Mouse (Mus musculus): Measurements from ENCODE around the gene Arhgef7.

Arhgef7 gene

DNA sequence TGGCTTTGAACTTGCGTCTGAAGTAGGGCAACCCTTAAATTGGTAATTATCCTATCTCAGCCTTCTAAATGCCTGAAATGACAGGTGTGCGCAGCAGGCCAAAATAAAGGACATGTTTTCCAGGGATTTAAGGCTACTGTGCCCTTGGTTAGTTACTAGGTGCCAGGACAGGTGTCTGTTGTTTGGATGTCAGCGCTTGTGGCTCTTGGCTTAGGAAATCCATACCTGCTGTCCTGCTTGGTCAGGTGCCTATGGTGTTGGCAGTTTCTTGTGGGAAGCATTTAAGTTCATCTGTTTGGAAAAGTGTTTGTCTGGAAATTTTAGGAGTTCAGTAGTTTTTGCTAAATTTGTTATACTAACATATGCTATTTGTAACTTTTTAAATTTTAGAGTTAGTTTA is 71.6 kb downstream of the Arhgef7 start:
- DNase-seq, result no peak

- DNase-seq, result no peak
Observed at GRCm38 (mm10) chr8:11800481-11800880, 73.0 kb downstream of the Arhgef7 start.

DNA sequence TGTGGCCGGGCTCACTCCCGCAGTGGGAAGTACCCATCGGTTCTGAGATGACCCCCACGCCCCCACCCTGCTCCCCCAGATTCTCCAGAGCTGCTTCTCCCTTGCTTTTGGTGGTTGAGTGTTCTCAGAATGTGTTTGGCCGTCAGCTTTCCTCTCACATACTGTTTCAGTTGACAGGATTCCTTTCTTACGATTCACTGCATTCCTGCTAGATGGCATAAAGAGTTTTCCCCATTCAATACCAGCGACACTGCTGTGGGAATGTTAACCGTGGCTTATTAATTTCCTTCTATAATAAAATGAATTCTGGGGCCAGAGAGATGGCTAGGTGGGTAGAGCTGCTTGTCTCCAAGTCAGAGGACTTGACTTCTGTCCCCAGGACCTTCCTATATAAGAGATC is 74.0 kb downstream of the Arhgef7 start:
- no peak for DNase-seq

DNA sequence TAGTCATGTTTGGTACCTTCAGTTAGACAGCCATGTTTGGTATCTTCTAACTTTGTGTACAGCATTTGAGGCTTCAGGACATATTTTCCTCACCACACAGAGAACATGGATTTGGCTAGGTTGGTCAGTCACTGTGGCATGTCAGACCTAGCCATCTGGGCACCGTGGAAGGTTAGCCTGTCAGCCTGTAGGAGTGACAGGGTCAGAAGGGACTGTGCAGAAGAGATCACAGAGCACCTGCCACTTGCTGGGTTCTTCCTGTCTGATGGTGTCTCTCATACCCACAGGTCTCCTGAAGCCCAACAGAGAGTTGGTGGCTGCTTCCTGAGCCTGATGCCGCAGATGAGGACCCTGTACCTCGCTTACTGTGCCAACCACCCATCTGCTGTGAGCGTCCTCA is 77.4 kb downstream of the Arhgef7 start:
- DNase-seq, result no peak

DNA sequence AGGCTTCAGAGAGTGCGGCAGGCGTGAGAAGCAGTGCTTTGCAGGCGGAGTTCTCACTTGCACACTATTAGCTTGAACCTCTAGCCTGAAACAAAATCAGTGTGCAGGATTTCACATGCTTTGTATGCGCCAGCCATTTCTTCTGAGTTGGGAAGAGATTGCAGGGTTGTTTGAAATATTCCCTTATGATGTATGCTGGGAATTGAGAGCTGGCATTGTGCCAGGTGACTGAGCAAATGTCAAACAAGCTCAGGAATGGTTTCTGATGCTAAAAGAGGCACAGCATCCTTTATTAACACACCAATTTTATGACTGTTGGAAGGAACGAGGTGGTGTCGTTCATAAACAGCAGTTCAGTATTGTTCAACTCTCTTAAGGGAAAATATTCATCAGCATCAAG is 78.7 kb downstream of the Arhgef7 start:
- no peak for DNase-seq

- no peak for DNase-seq
Observed at GRCm38 (mm10) chr8:11807361-11807760, 79.8 kb downstream of the Arhgef7 start.

GRCm38 (mm10) chr8:11808047-11808446 is 80.5 kb downstream of the Arhgef7 start:
- DNase-seq, result no peak

DNA sequence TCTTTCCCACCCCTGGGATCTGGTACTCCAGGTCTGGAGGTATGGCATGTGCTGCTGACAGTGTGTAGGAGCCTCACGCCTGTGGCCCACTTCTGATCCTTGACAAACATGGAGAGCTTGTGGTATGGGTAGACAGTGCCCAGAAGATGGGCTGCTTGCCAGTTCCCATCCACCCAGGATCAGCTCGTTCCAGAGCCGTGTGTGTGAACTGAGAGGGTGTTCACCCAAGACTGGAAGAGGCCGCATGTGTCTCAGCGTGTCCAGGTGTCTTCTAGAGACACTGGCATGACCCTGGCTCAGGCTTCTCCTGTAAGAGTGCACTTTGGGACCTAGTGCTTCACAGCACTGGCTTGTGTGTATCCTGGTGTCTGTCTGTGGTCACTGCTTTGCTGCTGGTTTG is 82.9 kb downstream of the Arhgef7 start:
- no peak for DNase-seq

GRCm38 (mm10) chr8:11813801-11814200 is 86.3 kb downstream of the Arhgef7 start:
- no peak for DNase-seq

DNA sequence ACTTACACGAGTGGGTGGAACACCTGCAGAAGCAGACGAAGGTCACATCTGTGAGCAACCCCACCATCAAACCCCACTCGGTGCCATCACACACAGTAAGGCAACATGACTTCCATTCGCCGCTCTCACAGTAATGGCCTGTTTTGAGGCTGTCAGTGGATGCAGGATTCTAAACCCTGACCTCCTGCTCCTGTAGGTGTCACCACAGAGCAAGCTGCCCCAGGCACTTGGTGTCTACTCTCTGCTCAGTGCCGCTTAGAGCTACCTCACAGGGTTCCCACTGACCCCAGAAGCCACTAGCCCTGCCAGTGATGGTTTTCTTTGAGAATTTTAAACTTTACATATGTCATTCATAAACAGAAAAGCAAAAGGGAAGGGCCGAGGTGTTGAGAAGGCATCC is 87.7 kb downstream of the Arhgef7 start:
- DNase-seq, result no peak

GRCm38 (mm10) chr8:11820136-11820535 is 92.6 kb downstream of the Arhgef7 start:
- no peak for DNase-seq

DNA sequence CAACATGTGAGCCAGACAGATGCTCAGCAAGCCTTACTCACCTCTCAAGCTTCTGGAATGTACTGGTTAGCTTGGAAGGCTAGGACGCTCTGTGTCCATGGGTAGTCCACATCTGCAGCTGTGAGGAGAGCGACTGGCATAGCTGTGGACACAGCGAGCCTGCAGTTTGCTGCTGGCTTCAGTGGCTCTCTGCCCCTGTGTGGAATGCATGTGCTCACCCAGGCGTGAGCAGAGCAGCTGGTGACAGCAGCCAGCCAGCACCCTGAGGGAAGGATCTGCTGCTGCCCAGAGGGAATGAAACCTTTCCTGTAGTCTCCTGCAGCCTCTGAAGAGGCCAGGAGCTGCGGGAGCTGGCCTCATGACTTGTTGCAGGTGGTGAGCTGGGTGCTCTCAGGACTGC is 93.0 kb downstream of the Arhgef7 start:
- DNase-seq, result no peak

DNA sequence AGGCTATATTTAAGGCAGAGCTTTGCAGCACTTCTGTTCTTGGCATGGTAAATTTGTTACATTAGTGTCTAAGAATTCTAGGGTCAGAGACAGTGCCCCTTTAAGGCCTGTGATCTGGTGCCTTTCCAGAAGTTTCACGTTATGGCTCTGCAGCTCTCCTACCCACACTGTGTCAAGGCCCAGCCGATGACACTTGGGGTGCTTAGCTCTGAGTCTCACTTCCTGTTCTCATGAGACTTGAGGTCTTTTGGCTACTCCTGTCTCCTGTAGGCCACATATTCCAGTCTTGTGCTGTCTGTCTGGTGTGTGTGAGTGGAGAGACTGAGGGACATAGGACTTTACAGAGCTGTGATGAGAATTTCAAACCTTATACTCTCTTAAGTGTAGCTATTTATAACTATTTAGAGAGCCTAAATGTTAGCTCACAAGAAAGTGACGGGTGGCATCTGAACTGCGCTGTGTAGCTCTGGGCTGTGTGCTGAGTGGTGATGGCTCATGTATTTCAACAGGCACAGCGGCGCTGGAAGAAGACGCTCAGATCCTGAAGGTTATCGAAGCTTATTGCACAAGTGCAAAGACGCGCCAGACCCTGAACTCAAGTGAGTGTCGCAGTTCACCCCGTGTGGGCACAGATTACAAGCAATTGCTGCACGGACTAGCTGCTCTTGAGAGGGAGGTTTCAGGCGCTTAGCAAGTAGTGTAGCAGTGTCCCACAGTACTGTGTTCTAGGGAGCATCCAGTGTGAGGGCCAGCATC is 94.1 kb downstream of the Arhgef7 start:
- DNase-seq, result no peak

GRCm38 (mm10) chr8:11822550-11823060 is 95.1 kb downstream of the Arhgef7 start:
- DNase-seq, result no peak

DNA sequence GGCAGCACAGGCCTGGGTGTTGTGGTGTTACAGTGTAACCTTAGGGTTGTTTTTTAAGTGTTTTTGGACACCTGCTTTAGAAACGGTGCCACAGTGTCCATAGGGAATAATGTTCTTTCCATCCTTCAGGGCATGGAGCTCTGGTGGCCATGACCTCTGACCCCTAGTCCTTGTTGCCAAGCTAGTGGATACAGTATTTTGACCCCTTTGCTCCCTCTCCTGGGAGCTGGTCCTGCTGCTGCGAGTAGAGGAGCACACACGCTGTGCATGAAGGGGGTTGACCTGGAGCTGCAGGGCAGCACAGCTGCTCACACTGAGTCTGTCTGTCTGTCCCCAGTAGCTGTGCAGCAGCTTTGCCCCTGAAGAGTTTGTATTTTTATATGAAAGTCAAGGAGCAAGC is 98.2 kb downstream of the Arhgef7 start:
- DNase-seq, result no peak

DNA sequence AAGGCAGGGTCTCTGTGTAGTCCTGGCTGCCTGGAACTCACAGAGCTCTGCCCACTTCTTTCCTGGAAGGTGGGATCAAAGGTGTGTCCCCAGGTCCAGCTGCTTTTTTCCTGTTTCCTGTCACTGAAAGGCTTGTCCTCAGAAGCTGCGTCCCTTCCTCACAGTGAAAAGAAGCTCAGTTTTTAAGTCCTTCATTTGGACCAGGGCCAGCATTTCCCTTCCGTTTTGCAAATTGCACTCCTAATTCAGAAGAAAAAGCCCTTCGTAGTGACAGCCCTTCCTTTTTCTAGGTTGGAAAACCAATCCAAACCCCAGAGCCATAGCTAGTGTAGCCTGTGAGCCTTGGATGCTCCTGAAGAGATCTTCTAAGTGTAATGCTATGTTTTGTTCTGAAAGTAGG is 99.8 kb downstream of the Arhgef7 start:
- DNase-seq, result no peak

DNA sequence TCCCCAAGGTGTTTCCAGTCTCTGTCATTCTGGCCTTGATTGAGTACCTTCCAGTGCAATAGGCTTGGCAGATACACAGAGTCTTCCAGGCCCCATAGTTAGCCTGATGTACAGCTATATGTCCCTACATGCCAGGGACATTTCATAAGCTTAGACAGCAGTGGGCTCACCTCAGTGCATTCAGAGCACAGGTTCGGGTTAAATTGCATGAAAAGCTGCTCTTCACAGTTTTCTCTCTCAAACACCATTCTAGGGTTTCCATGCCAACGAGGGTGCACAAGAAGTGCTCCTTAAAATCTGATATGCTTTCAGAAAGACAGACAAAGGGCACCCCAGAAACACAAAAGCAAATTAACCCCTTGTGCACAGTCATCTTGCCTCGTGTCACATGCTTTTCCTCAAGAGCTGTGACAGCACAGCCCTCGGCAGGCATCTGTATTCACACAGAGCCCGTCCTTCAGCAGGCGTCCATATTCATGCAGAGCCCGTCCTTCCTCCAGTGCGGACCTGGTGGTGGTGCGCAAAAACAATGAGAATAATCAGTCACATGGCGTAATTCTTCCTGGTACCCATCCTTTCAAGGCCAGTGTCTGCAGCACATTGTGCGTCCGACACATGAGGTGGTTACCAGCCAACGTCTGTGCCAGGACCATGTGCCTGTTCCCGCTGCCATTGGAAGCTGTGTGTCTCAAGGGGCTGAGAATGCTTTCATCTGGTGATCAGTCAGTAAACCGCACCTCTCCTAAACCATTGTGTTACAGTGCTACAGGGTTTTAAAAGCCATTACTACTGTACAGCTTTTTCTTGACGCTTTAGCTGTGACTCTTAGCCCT is 102.9 kb downstream of the Arhgef7 start:
- DNase-seq, result no peak

GRCm38 (mm10) chr8:11831174-11831573 is 103.7 kb downstream of the Arhgef7 start:
- no peak for DNase-seq

DNA sequence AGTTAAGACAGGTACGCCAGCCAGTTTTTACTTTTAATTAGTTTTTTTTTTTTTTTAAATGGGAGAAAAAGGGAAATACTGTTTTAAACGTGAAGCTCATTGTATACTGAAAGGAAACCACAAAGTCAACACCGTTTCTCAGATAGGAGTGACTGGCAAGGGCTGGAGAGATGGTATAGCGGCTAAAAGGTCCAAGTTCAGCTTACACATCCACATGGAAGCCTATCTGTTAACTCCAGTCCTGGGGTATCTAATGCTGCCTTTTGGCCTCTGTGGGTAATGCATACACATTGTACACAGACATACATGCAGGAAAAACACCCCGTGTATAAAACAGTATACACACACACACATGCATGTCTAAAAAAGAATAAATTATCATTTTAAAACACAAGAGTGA is 104.4 kb downstream of the Arhgef7 start:
- DNase-seq, result no peak

DNA sequence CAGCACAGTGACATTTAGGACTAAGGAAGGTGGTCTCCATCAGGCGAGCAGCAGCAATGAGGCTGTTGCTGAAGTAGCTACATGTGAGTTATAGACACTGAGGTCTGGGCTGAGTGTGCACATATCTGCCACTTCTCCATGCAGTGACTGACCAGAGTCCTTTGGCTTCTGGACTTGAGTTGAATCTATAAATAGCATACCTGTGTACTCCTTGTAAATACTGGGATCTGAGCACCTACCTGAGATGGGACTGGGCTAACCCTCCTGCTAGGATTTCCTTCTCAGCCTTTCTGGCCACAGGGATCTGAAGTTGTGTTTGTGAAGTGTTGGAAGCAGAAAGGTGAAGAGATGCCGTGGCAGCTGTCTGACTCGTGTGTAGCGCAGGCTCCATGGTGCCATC is 105.6 kb downstream of the Arhgef7 start:
- DNase-seq, result no peak

GRCm38 (mm10) chr8:11834200-11834599 is 106.7 kb downstream of the Arhgef7 start:
- DNase-seq, result no peak

GRCm38 (mm10) chr8:11834691-11835090 is 107.2 kb downstream of the Arhgef7 start:
- no peak for DNase-seq

DNA sequence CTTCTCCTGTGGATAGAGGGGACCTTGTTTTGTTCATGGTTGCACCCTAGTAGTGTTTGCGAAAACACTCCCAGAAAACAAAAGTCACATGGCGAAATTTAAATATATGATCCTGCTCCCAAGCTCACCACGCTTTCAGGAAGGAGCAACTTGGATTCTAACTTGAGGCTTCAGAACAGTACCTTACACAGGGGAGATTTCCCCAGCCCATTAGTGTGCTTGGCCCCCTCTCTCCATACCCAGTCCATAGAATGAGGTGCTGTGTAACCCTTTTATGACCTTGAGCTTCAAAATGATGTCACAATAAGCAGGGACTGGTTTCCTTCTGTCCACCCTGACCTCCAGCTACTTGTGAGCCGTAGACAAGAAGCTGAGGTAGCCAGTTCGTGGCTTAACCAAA is 112.7 kb downstream of the Arhgef7 start, which contains the start of gene Tex29:
TSS of gene Tex29 (plus strand) at position 301 of the 400 bp plus-strand sequence.
- DNase-seq, result no peak

DNA sequence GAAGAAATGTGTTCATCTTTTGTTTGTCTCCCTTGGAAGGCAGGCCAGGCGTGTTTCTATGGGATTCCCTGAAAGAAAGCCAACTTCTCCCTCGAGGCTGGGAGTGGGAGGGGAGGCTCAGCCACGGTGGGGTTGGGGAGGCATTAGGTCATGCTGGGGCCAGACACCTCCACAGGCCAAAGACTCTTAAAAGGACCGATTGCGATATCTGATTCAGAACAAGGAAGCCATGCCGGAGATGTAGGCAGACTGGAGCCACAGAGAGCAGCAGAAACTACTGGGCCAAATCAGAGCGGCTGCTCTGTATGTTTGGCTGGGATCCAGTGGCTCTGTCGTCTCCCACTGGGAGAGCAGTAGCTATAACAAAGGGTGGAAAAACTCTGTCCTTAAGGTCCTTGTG is 114.0 kb downstream of the Arhgef7 start:
- DNase-seq, result no peak

Data from thymus, postnatal 14 days (tissue).